Mouse (Mus musculus) C3H10T1/2 (cell line): Measurements from ENCODE around the gene Htr5a. TPM values are rescaled to one million over a fixed set of nuclear protein-coding genes. Genes with fewer than 3 reads are reported as not detected.

ENCODE experiments used
- polyA plus RNA-seq, 2 experiments: library from polyadenylated mRNA; unstranded; fragments of >200 nt; fragmentation: generic; extraction: Trizol; gene quantifications; one replicate each; pipeline ENCODE4 v1.2.1; 2012; ENCODE audit warnings: missing spikeins in 2 of 2

The Htr5a gene
- polyA plus RNA-seq, result not detected

DNA sequence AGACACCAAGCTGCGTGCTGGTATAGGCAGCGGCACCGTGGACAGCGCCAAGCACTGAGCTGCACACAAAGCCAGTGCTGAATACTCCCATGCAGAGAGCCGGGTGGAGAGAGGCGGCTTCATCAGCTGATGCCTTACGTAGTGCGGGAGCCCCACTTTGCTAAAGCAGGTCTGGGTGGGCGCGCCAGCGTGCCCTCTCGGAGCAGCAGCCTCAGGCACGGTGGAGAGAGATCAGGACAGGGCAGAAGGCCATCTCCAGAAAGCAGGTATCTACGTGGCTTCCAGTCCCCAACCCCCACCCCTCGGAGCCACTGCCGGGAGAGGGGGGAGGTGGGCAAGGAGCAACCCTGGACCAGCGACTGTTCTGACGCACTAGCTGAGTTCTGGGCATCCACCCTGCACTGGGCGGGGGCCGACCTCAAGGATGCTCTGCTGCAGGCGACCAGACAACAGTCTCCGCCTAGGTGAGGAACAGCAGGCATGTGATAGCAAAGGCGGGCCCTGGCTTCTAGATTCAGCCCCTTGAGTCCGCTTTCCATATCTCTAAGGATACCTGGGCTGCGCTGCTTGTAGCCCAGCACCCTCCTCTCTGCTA, at the start of gene Htr5a:
TSS of gene Htr5a (plus strand) at position 449 of the 595 bp plus-strand sequence.

Other genes starting within 250 kb of the Htr5a start
- 10 to 100 TPM in 1 of 2 experiments, 1 to 10 TPM in 1; 3.7 to 12.0 TPM for gene Paxip1, start 50.5 kb upstream of the Htr5a start, polyA plus RNA-seq
- gene Insig1, start 229.2 kb downstream of the Htr5a start, polyA plus RNA-seq, result 10 to 100 TPM in 1 of 2 experiments, 1 to 10 TPM in 1; 5.1 to 43.6 TPM